Comparison of ENCODE assay signal across 13 mouse cellular contexts in the genomic region with DNA sequence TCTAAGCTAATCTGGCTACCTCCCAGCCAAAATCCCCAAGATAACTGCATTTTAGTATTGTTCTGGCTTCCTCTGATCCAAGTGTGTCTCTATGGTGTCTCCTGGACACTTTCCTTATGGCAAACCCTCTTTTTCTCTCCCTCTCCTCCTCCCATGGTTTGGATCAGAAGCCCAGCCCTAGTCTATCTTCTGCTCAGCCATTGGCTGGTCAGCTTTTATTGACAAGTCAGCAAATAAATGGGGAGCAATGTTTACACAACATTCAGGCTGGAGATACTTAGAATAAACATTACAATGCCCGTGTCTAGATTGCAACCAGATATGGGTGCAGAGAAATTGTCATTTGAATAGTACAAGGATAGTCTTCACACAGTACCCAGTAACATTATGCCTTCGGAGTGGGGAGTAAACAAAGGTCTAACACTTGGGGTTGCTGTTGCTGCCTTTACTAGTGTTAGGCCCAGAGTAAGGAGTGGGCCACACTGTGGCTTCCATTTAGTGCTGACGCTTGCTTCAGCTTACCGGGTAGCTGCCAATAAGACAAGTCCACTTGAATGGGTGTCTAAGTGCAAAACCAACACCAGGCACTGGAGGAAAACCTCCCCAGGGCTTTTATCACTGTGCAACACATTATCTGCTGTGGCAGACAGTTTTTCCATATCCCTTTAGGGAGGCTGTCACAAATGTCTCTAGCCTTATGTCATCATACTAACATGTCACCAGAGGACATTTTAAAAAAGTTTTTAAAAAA. TPM values are rescaled to one million over a fixed set of nuclear protein-coding genes. Genes with fewer than 3 reads are reported as not detected.
A peak's percentile ranks its signal among the peaks of the same experiment; 100 is the strongest.
DNase-seq lines count a peak whose midpoint lies in the region; ATAC-seq and TF ChIP-seq lines count a peak whose summit lies in the region.
"Had no signal": no experiment of that assay in that cellular context is flagged by ENCODE, and none has a peak within 500 bp of the region (broad histone marks: within the 10 kb centered on the region; RNA-seq: fewer than 3 reads in every experiment).

No protein-coding gene starts in this region.

- no peak for DNase-seq in heart, postnatal 36 days
- peak; percentile 88 for DNase-seq in MEL (ENCODE audit: low read depth, low spot score)
- peak; percentile 37 for DNase-seq in heart, postnatal 0 days (ENCODE audit: low spot score)
- peak; percentile 18 for DNase-seq in lung, postnatal 10 days
- no peak for DNase-seq in T-cell, adult 2 months (ENCODE audit: low spot score)
- DNase-seq in kidney, adult 11 months = no peak
- DNase-seq in left cerebral cortex, adult 8-10 months (ENCODE audit: low spot score in 2 of 2) = no peak
- DNase-seq: kidney, postnatal 4 days; midbrain, embryonic 14.5 days had no signal

- TF ChIP-seq RAD21 in MEL (IDR thresholded peaks at IDR 0.05; ENCODE audit: low read depth, low read length) = no peak

- H3K4me1 ChIP-seq in heart, embryonic 12.5 days (replicated peaks) = peaks cover 34% of the 10 kb centered on the region
- H3K4me1 ChIP-seq in MEL (ENCODE audit: control insufficient read depth in 1 of 2, insufficient read depth in 2 of 2, low read length in 2 of 2) = peaks cover 21% of the 10 kb centered on the region in 2 experiments
- peaks cover 18% of the 10 kb centered on the region for H3K4me1 ChIP-seq in heart, postnatal 0 days (ENCODE audit: control insufficient read depth, insufficient read depth)
- H3K4me1 ChIP-seq: embryonic facial prominence, embryonic 13.5 days; hindbrain, embryonic 15.5 days; neural tube, embryonic 15.5 days had no signal

- TF ChIP-seq EP300 in MEL (IDR thresholded peaks at IDR 0.05; ENCODE audit: low read depth in 1 of 2, low read length in 2 of 2) = peak; percentile 76 to 83; a peak in 3 of 4 replicates
- TF ChIP-seq EP300 in heart, postnatal 0 days (IDR thresholded peaks at IDR 0.05; ENCODE audit: low read depth) = 0 out of 2 replicates have a peak, but pooled peaks have one; percentile 31

- H3K9ac ChIP-seq in heart, embryonic 12.5 days = no peak overlapping the region
- H3K9ac ChIP-seq in MEL (ENCODE audit: control insufficient read depth, low read depth, low read length, poor library complexity, severe bottlenecking) = peak overlapping the region; percentile 32; the same call in 1 of the 2 replicates
- no peak overlapping the region for H3K9ac ChIP-seq in heart, postnatal 0 days (replicated peaks; ENCODE audit: low read depth, low read length)
- H3K9ac ChIP-seq: embryonic facial prominence, embryonic 13.5 days; hindbrain, embryonic 15.5 days; neural tube, embryonic 15.5 days had no signal

- H3K4me2 ChIP-seq in heart, embryonic 12.5 days = no peak overlapping the region
- no peak overlapping the region for H3K4me2 ChIP-seq in heart, postnatal 0 days (ENCODE audit: low read depth, low read length)
- H3K4me2 ChIP-seq: embryonic facial prominence, embryonic 13.5 days; hindbrain, embryonic 15.5 days; neural tube, embryonic 15.5 days had no signal

- H3K4me3 ChIP-seq in heart, embryonic 12.5 days = no peak overlapping the region
- peak overlapping the region; percentile 6 to 47; a peak in 3 of 4 replicates for H3K4me3 ChIP-seq in MEL (ENCODE audit: control insufficient read depth in 1 of 2, insufficient read depth in 1 of 2, low read depth in 2 of 2, low read length in 2 of 2)
- H3K4me3 ChIP-seq in heart, postnatal 0 days (ENCODE audit: low read depth, low read length) = no peak overlapping the region
- H3K4me3 ChIP-seq: embryonic facial prominence, embryonic 13.5 days; hindbrain, embryonic 15.5 days; neural tube, embryonic 15.5 days had no signal

- H3K9me3 ChIP-seq in heart, embryonic 12.5 days (replicated peaks) = no peaks in the 10 kb centered on the region
- H3K9me3 ChIP-seq in MEL (replicated peaks; ENCODE audit: insufficient read depth, low read length) = no peaks in the 10 kb centered on the region
- H3K9me3 ChIP-seq in heart, postnatal 0 days (replicated peaks; ENCODE audit: control insufficient read depth, low read length) = no peaks in the 10 kb centered on the region
- H3K9me3 ChIP-seq: embryonic facial prominence, embryonic 13.5 days; hindbrain, embryonic 15.5 days; neural tube, embryonic 15.5 days had no signal

- H3K27me3 ChIP-seq in heart, embryonic 12.5 days (replicated peaks) = no peaks in the 10 kb centered on the region
- no peaks in the 10 kb centered on the region for H3K27me3 ChIP-seq in MEL (ENCODE audit: control insufficient read depth in 1 of 2, insufficient read depth in 2 of 2, low read length in 2 of 2)
- H3K27me3 ChIP-seq in heart, postnatal 0 days (ENCODE audit: control insufficient read depth, insufficient read depth, low read length) = no peaks in the 10 kb centered on the region
- H3K27me3 ChIP-seq: embryonic facial prominence, embryonic 13.5 days; hindbrain, embryonic 15.5 days; neural tube, embryonic 15.5 days had no signal

- WGBS in heart, embryonic 12.5 days = 24% methylated on average over 4 of the region's 4 CpGs
- 32% methylated on average over 4 of the region's 4 CpGs for WGBS in heart, postnatal 0 days

- H3K27ac ChIP-seq in heart, embryonic 12.5 days (ENCODE audit: poor library complexity, severe bottlenecking) = peak overlapping the region; percentile 75
- peak overlapping the region; percentile 58 for H3K27ac ChIP-seq in MEL (ENCODE audit: control insufficient read depth, low read depth, low read length)
- peak overlapping the region; percentile 76 for H3K27ac ChIP-seq in heart, postnatal 0 days (ENCODE audit: low read depth)
- H3K27ac ChIP-seq: embryonic facial prominence, embryonic 13.5 days; hindbrain, embryonic 15.5 days; neural tube, embryonic 15.5 days had no signal

- no peaks in the 10 kb centered on the region for H3K79me2 ChIP-seq in MEL (ENCODE audit: control insufficient read depth, insufficient read depth, low read length, poor library complexity)

- no peak for TF ChIP-seq POLR2A in MEL (IDR thresholded peaks at IDR 0.05; ENCODE audit: control insufficient read depth in 1 of 2, insufficient read depth in 1 of 2, low read depth in 1 of 2, low read length in 2 of 2, poor library complexity in 1 of 2)

- intact Hi-C loops in heart, postnatal 36 days (cut with DNase I) = no loop called here

- peak; percentile 72 for ATAC-seq in heart, embryonic 12.5 days (ENCODE audit: insufficient number of reproducible peaks, low FRiP score)
- ATAC-seq in heart, postnatal 0 days (ENCODE audit: insufficient read depth, low read depth) = peak; percentile 82

- TF ChIP-seq CTCF in MEL (IDR thresholded peaks at IDR 0.05 in 2 of 3, conservative IDR thresholded peaks at IDR 0.05 in 1 of 3; ENCODE audit: control insufficient read depth in 1 of 3, insufficient read depth in 1 of 3, low read depth in 2 of 3, low read length in 3 of 3, poor library complexity in 1 of 3, severe bottlenecking in 1 of 3) = no peak
- TF ChIP-seq CTCF in heart, postnatal 0 days (IDR thresholded peaks at IDR 0.05; ENCODE audit: low read depth) = no peak

- H3K36me3 ChIP-seq in heart, embryonic 12.5 days = no peaks in the 10 kb centered on the region
- H3K36me3 ChIP-seq in MEL (ENCODE audit: control insufficient read depth in 1 of 2, insufficient read depth in 2 of 2, low read length in 2 of 2) = peaks cover 0 to 22% of the 10 kb centered on the region in 2 experiments; a peak in 2 of 4 replicates
- no peaks in the 10 kb centered on the region for H3K36me3 ChIP-seq in heart, postnatal 0 days (replicated peaks; ENCODE audit: control insufficient read depth, insufficient read depth, low read length)
- H3K36me3 ChIP-seq: embryonic facial prominence, embryonic 13.5 days; hindbrain, embryonic 15.5 days; neural tube, embryonic 15.5 days had no signal

TF ChIP-seq in MEL, 35 proteins besides CTCF, POLR2A, EP300 and RAD21 (continues in another document):
- TF ChIP-seq TBP (IDR thresholded peaks at IDR 0.05; ENCODE audit: low read depth, low read length) (no peak), GATA1 (IDR thresholded peaks at IDR 0.05; ENCODE audit: low read depth, low read length) (peak; percentile 80), ZKSCAN1 (IDR thresholded peaks at IDR 0.05; ENCODE audit: low read depth, low read length) (no peak), CHD1 (IDR thresholded peaks at IDR 0.05; ENCODE audit: low read depth, low read length) (no peak), POLR2AphosphoS2 (IDR thresholded peaks at IDR 0.05; ENCODE audit: low read length) (no peak), TCF12 (IDR thresholded peaks at IDR 0.05; ENCODE audit: low read depth, low read length) (peak; percentile 90), ZNF384 (IDR thresholded peaks at IDR 0.05; ENCODE audit: low read depth, low read length) (0 out of 2 replicates have a peak, but pooled peaks have one; percentile 48)

RNA-seq across cellular contexts. Expression of a gene that starts 5.5 kb away (rescaled TPM):
- polyA plus RNA-seq in heart, embryonic 12.5 days (2016; fragmentation: Nextera tagmentation; extraction: Ambion mirVana) = 51.8 and 53.1 TPM in 2 replicates
- 100 to 1,000 TPM; 118 to 137 TPM for total RNA-seq in heart, postnatal 36 days (2021)
- total RNA-seq in MEL (2012; rRNA removed) = 16.3 and 19.0 TPM in 2 replicates
- 10 to 100 TPM in 1 of 2 experiments, not detected in 1; 24.7 TPM for polyA plus RNA-seq in MEL (2012; ENCODE audit: insufficient read depth in 1 of 2, insufficient read length in 2 of 2, low read depth in 1 of 2, low replicate concordance in 2 of 2, missing spikeins in 1 of 2)
- total RNA-seq in heart, postnatal 0 days (2014; rRNA removed; ENCODE audit: low replicate concordance) = 41.6 and 45.6 TPM in 2 replicates
- polyA plus RNA-seq in heart, postnatal 0 days (2015; fragmentation: Nextera tagmentation; extraction: Ambion mirVana) = 69.2 and 74.1 TPM in 2 replicates
- total RNA-seq in left cerebral cortex, adult 8-10 months (2022) = 10 to 100 TPM; 40.3 to 47.9 (median 41.9) TPM

RNA-seq across cellular contexts. Expression of a gene that starts 55.3 kb away (rescaled TPM):
- 0.06 and 0.23 TPM in 2 replicates for polyA plus RNA-seq in heart, embryonic 12.5 days (2016; fragmentation: Nextera tagmentation; extraction: Ambion mirVana)
- under 1 TPM in 1 of 2 experiments, not detected in 1; 0.78 TPM for total RNA-seq in heart, postnatal 36 days (2021)
- not detected in 2 replicates for total RNA-seq in MEL (2012; rRNA removed)
- not detected for polyA plus RNA-seq in MEL (2012; ENCODE audit: insufficient read depth in 1 of 2, insufficient read length in 2 of 2, low read depth in 1 of 2, low replicate concordance in 2 of 2, missing spikeins in 1 of 2)
- total RNA-seq in heart, postnatal 0 days (2014; rRNA removed; ENCODE audit: low replicate concordance) = not detected in 2 replicates
- polyA plus RNA-seq in heart, postnatal 0 days (2015; fragmentation: Nextera tagmentation; extraction: Ambion mirVana) = 0.04 and 0.05 TPM in 2 replicates
- under 1 TPM; 0.68 to 0.91 (median 0.82) TPM for total RNA-seq in left cerebral cortex, adult 8-10 months (2022)

RNA-seq across cellular contexts. Expression of a gene that starts 57.9 kb away (rescaled TPM):
- polyA plus RNA-seq in heart, embryonic 12.5 days (2016; fragmentation: Nextera tagmentation; extraction: Ambion mirVana) = 10.3 and 11.7 TPM in 2 replicates
- total RNA-seq in heart, postnatal 36 days (2021) = 10 to 100 TPM; 17.2 to 20.1 TPM
- total RNA-seq in MEL (2012; rRNA removed) = 12.7 and 16.4 TPM in 2 replicates
- polyA plus RNA-seq in MEL (2012; ENCODE audit: insufficient read depth in 1 of 2, insufficient read length in 2 of 2, low read depth in 1 of 2, low replicate concordance in 2 of 2, missing spikeins in 1 of 2) = 10 to 100 TPM in 1 of 2 experiments, not detected in 1; 15.3 TPM
- 15.2 and 17.1 TPM in 2 replicates for total RNA-seq in heart, postnatal 0 days (2014; rRNA removed; ENCODE audit: low replicate concordance)
- polyA plus RNA-seq in heart, postnatal 0 days (2015; fragmentation: Nextera tagmentation; extraction: Ambion mirVana) = 5.4 and 6.3 TPM in 2 replicates
- total RNA-seq in left cerebral cortex, adult 8-10 months (2022) = 10 to 100 TPM; 24.0 to 29.8 (median 27.7) TPM

Comparison
In these comparisons a context has a peak if more than half of its experiments do, and no peak if none do; other contexts are left out.
1. DNase-seq: peak in MEL (single experiment), heart, postnatal 0 days (single experiment) and lung, postnatal 10 days (single experiment); none in heart, postnatal 36 days (0 of 2), T-cell, adult 2 months (single experiment), kidney, adult 11 months (single experiment) and left cerebral cortex, adult 8-10 months (0 of 2).
2. H3K4me3 ChIP-seq: peak in MEL (2 of 2); none in heart, embryonic 12.5 days (single experiment) and heart, postnatal 0 days (single experiment).
3. Peak in every context shown above with its lines, with median percentiles within 50 percentile points of each other: H3K27ac ChIP-seq.